Mouse (Mus musculus) CH12.LX (cell line): ENCODE results near the gene Nynrin. TPM values are rescaled to one million over a fixed set of nuclear protein-coding genes. Genes with fewer than 3 reads are reported as not detected.

Experiments used
- DNase-seq: peaks from one replicate; pipeline ENCODE4 v3.0.0-alpha.2; 2013; ENCODE audit errors: extremely low read depth
- H3K27ac ChIP-seq: 2 replicates; pipeline ENCODE4 v1.5.1; 2012; ENCODE audit warnings: low read depth, mild to moderate bottlenecking, control low read depth, moderate library complexity; ENCODE audit not compliant: insufficient read depth
- H3K27me3 ChIP-seq: replicated peaks from 2 replicates; pipeline ENCODE3; 2012; ENCODE audit warnings: inconsistent platforms
- H3K36me3 ChIP-seq, 2 experiments: replicated peaks in 1 of 2; 2 replicates each; pipeline versions ENCODE3 to v1.6.1; 2012; ENCODE audit warnings: inconsistent platforms in 1 of 2, low read length in 1 of 2, mild to moderate bottlenecking in 1 of 2, mixed read lengths in 1 of 2, moderate library complexity in 1 of 2; ENCODE audit not compliant: control insufficient read depth in 1 of 2, insufficient read depth in 1 of 2
- H3K4me1 ChIP-seq, 2 experiments: 2 replicates each; pipeline ENCODE4 v1.6.1; 2012; ENCODE audit warnings: inconsistent platforms in 1 of 2, moderate library complexity in 1 of 2; ENCODE audit not compliant: insufficient read depth in 2 of 2, control insufficient read depth in 1 of 2
- H3K4me2 ChIP-seq: 2 replicates; pipeline ENCODE4 v1.6.1; 2012; ENCODE audit warnings: low read depth, mild to moderate bottlenecking, control low read depth; ENCODE audit not compliant: poor library complexity, insufficient read depth, severe bottlenecking
- H3K4me3 ChIP-seq, 3 experiments: fragments of 150-350 bp in 1 of 3; sonication (generic) in 1 of 3; replicated peaks in 1 of 3; 2 replicates each; pipeline versions ENCODE3 to v1.5.1; 2011 to 2012; ENCODE audit warnings: low read depth in 2 of 3, low read length in 2 of 3, mild to moderate bottlenecking in 2 of 3, moderate library complexity in 2 of 3, control low read depth in 1 of 3, improper control_type of control experiment in 1 of 3, inconsistent platforms in 1 of 3, mixed read lengths in 1 of 3; ENCODE audit not compliant: poor library complexity in 1 of 3
- H3K79me2 ChIP-seq: replicated peaks from 2 replicates; pipeline ENCODE4 v1.6.1; 2012; ENCODE audit warnings: mild to moderate bottlenecking, moderate library complexity; ENCODE audit not compliant: control insufficient read depth, poor library complexity, insufficient read depth, severe bottlenecking; ENCODE audit errors: extremely low read depth
- H3K9ac ChIP-seq: 2 replicates; pipeline ENCODE4 v1.6.1; 2012; ENCODE audit warnings: low read depth, mild to moderate bottlenecking, control low read depth, moderate library complexity; ENCODE audit not compliant: insufficient read depth
- H3K9me3 ChIP-seq: replicated peaks from 2 replicates; pipeline ENCODE3; 2012; ENCODE audit warnings: low read length, inconsistent platforms, mixed read lengths
- BHLHE40 ChIP-seq: IDR thresholded peaks from 2 replicates; pipeline ENCODE4 v1.6.1; 2011; ENCODE audit warnings: mild to moderate bottlenecking, low read depth, low read length, improper control_type of control experiment
- CHD1 ChIP-seq: IDR thresholded peaks from 2 replicates; pipeline ENCODE4 v1.6.1; 2012; ENCODE audit warnings: low read depth, low read length, improper control_type of control experiment, inconsistent platforms
- CHD2 ChIP-seq: IDR thresholded peaks from 2 replicates; pipeline ENCODE4 v1.6.1; 2011; ENCODE audit warnings: low read length, improper control_type of control experiment
- CTCF ChIP-seq, 2 experiments: IDR thresholded peaks in 1 of 2; conservative IDR thresholded peaks in 1 of 2; 2 replicates each; pipeline ENCODE4 v1.5.1; 2011 to 2012; ENCODE audit warnings: low read depth in 2 of 2, low read length in 2 of 2, improper control_type of control experiment in 1 of 2, inconsistent platforms in 1 of 2, mild to moderate bottlenecking in 1 of 2, moderate library complexity in 1 of 2
- E2F4 ChIP-seq: IDR thresholded peaks from 2 replicates; pipeline ENCODE4 v1.6.1; 2011; ENCODE audit warnings: low read depth, low read length, improper control_type of control experiment; ENCODE audit not compliant: insufficient replicate concordance
- ELF1 ChIP-seq: IDR thresholded peaks from 2 replicates; pipeline ENCODE4 v1.6.1; 2014; ENCODE audit warnings: low read depth, mild to moderate bottlenecking, inconsistent platforms, low read length, improper control_type of control experiment
- EP300 ChIP-seq: IDR thresholded peaks from 2 replicates; pipeline ENCODE4 v1.6.1; 2011; ENCODE audit warnings: low read length, improper control_type of control experiment
- ETS1 ChIP-seq: conservative IDR thresholded peaks from 2 replicates; pipeline ENCODE4 v1.6.1; 2012; ENCODE audit warnings: low read depth, mild to moderate bottlenecking, inconsistent platforms, low read length, improper control_type of control experiment, moderate library complexity
- GABPA ChIP-seq: IDR thresholded peaks from 2 replicates; pipeline ENCODE4 v1.6.1; 2012; ENCODE audit warnings: low read depth, low read length, improper control_type of control experiment, inconsistent platforms; ENCODE audit not compliant: insufficient replicate concordance
- HCFC1 ChIP-seq: IDR thresholded peaks from 2 replicates; pipeline ENCODE4 v1.6.1; 2012; ENCODE audit warnings: low read depth, mild to moderate bottlenecking, inconsistent platforms, low read length, improper control_type of control experiment
- IRF4 ChIP-seq: IDR thresholded peaks from 2 replicates; pipeline ENCODE4 v1.6.1; 2014; ENCODE audit warnings: low read depth, mild to moderate bottlenecking, inconsistent platforms, low read length, improper control_type of control experiment
- JUN ChIP-seq: IDR thresholded peaks from 2 replicates; pipeline ENCODE4 v1.6.1; 2011; ENCODE audit warnings: low read depth, mild to moderate bottlenecking, low read length, improper control_type of control experiment, moderate library complexity; ENCODE audit not compliant: insufficient read depth
- JUND ChIP-seq: conservative IDR thresholded peaks from 2 replicates; pipeline ENCODE4 v1.6.1; 2011; ENCODE audit warnings: low read depth, low read length, improper control_type of control experiment
- KAT2A ChIP-seq: IDR thresholded peaks from 2 replicates; pipeline ENCODE4 v1.6.1; 2012; ENCODE audit warnings: low read length, improper control_type of control experiment, inconsistent platforms; ENCODE audit not compliant: insufficient replicate concordance
- MAFK ChIP-seq: IDR thresholded peaks from 2 replicates; pipeline ENCODE4 v1.6.1; 2011; ENCODE audit warnings: low read length, improper control_type of control experiment; ENCODE audit not compliant: insufficient replicate concordance
- MAX ChIP-seq: IDR thresholded peaks from 2 replicates; pipeline ENCODE4 v1.6.1; 2011; ENCODE audit warnings: low read length, improper control_type of control experiment
- MAZ ChIP-seq: IDR thresholded peaks from 2 replicates; pipeline ENCODE4 v1.6.1; 2012; ENCODE audit warnings: low read depth, mild to moderate bottlenecking, inconsistent platforms, low read length, improper control_type of control experiment, moderate library complexity
- MEF2A ChIP-seq: IDR thresholded peaks from 2 replicates; pipeline ENCODE4 v1.6.1; 2014; ENCODE audit warnings: low read depth, mild to moderate bottlenecking, inconsistent platforms, low read length, improper control_type of control experiment, borderline replicate concordance
- MXI1 ChIP-seq: IDR thresholded peaks from 2 replicates; pipeline ENCODE4 v1.6.1; 2011; ENCODE audit warnings: mild to moderate bottlenecking, low read depth, low read length, improper control_type of control experiment
- MYC ChIP-seq: IDR thresholded peaks from 2 replicates; pipeline ENCODE4 v1.6.1; 2011; ENCODE audit warnings: low read depth, mild to moderate bottlenecking, improper control_type of control experiment, low read length
- NELFE ChIP-seq: IDR thresholded peaks from 2 replicates; pipeline ENCODE4 v1.6.1; 2011; ENCODE audit warnings: low read depth, low read length, improper control_type of control experiment
- NRF1 ChIP-seq: IDR thresholded peaks from 2 replicates; pipeline ENCODE4 v1.6.1; 2014; ENCODE audit warnings: low read depth, mild to moderate bottlenecking, inconsistent platforms, low read length, improper control_type of control experiment, moderate library complexity
- PAX5 ChIP-seq: IDR thresholded peaks from 2 replicates; pipeline ENCODE4 v1.6.1; 2012; ENCODE audit warnings: low read length, inconsistent platforms, mixed read lengths
- POLR2A ChIP-seq: IDR thresholded peaks from 2 replicates; pipeline ENCODE4 v1.6.1; 2011; ENCODE audit warnings: low read depth, mild to moderate bottlenecking, improper control_type of control experiment, low read length
- POLR2AphosphoS2 ChIP-seq: IDR thresholded peaks from 2 replicates; pipeline ENCODE4 v1.6.1; 2011; ENCODE audit warnings: low read depth, low read length, improper control_type of control experiment
- RAD21 ChIP-seq: IDR thresholded peaks from 2 replicates; pipeline ENCODE4 v1.6.1; 2011; ENCODE audit warnings: low read depth, mild to moderate bottlenecking, low read length, improper control_type of control experiment, moderate library complexity
- RCOR1 ChIP-seq: conservative IDR thresholded peaks from 2 replicates; pipeline ENCODE4 v1.6.1; 2012; ENCODE audit warnings: low read depth, mild to moderate bottlenecking, inconsistent platforms, low read length, improper control_type of control experiment
- SIN3A ChIP-seq: IDR thresholded peaks from 2 replicates; pipeline ENCODE4 v1.6.1; 2012; ENCODE audit warnings: low read length, improper control_type of control experiment, inconsistent platforms
- SMC3 ChIP-seq: IDR thresholded peaks from 2 replicates; pipeline ENCODE4 v1.6.1; 2011; ENCODE audit warnings: low read depth, low read length, improper control_type of control experiment
- TBP ChIP-seq: conservative IDR thresholded peaks from 2 replicates; pipeline ENCODE4 v1.6.1; 2011; ENCODE audit warnings: low read depth, low read length, improper control_type of control experiment
- TCF12 ChIP-seq: IDR thresholded peaks from 2 replicates; pipeline ENCODE4 v1.6.1; 2014; ENCODE audit warnings: low read depth, mild to moderate bottlenecking, inconsistent platforms, low read length, improper control_type of control experiment
- UBTF ChIP-seq: IDR thresholded peaks from 2 replicates; pipeline ENCODE4 v1.6.1; 2012; ENCODE audit warnings: low read depth, mild to moderate bottlenecking, inconsistent platforms, low read length, improper control_type of control experiment, moderate library complexity
- USF1 ChIP-seq: IDR thresholded peaks from 2 replicates; pipeline ENCODE4 v1.6.1; 2014; ENCODE audit warnings: low read depth, mild to moderate bottlenecking, inconsistent platforms, low read length, improper control_type of control experiment
- USF2 ChIP-seq: conservative IDR thresholded peaks from 2 replicates; pipeline ENCODE4 v1.6.1; 2011; ENCODE audit warnings: low read depth, low read length, improper control_type of control experiment
- ZC3H11A ChIP-seq: IDR thresholded peaks from 2 replicates; pipeline ENCODE4 v1.6.1; 2012; ENCODE audit warnings: low read depth, mild to moderate bottlenecking, inconsistent platforms, low read length, improper control_type of control experiment
- ZKSCAN1 ChIP-seq: IDR thresholded peaks from 2 replicates; pipeline ENCODE4 v1.6.1; 2012; ENCODE audit warnings: low read depth, inconsistent platforms, low read length, improper control_type of control experiment, borderline replicate concordance
- ZMIZ1 ChIP-seq: IDR thresholded peaks from 2 replicates; pipeline ENCODE4 v1.6.1; 2012; ENCODE audit warnings: low read depth, mild to moderate bottlenecking, inconsistent platforms, low read length, improper control_type of control experiment
- ZNF384 ChIP-seq: IDR thresholded peaks from 2 replicates; pipeline ENCODE4 v1.6.1; 2012; ENCODE audit warnings: low read depth, low read length, improper control_type of control experiment, inconsistent platforms
- dilution Hi-C: fragments of 300-500 bp; cut with MboI; formaldehyde crosslinking; loops from 2 replicates; pipeline ENCODE4 v1.14.3; 2020; ENCODE audit warnings: low sequenced_read_pairs; ENCODE audit not compliant: extremely low pct_unique_long_range_greater_than_20kb, extremely low pct_ligation_motif_present
- in situ Hi-C: fragments of 300-500 bp; cut with MboI; formaldehyde crosslinking; loops from 3 replicates; pipeline ENCODE4 v1.14.3; 2019; ENCODE audit warnings: low sequenced_read_pairs, low pct_ligation_motif_present, low pct_unique_long_range_greater_than_20kb, mixed read lengths
- polyA plus RNA-seq: library from polyadenylated mRNA; unstranded; fragments of >175 nt; gene quantifications from 2 replicates; pipeline ENCODE4 v1.2.1, GENCODE M21; 2012; ENCODE audit warnings: low read depth; ENCODE audit not compliant: insufficient read length
- total RNA-seq, 2 experiments: library from RNA; depleted of rRNA; stranded (reverse); fragments of 300-350 nt in 1 of 2; fragments of >200 nt in 1 of 2; gene quantifications; 2 replicates each; pipeline ENCODE4 v1.2.3; 2012 to 2014

Nynrin gene
- total and polyA plus RNA-seq, 3 experiments, result under 0.01 to 0.10 TPM; not detected in 1

DNA sequence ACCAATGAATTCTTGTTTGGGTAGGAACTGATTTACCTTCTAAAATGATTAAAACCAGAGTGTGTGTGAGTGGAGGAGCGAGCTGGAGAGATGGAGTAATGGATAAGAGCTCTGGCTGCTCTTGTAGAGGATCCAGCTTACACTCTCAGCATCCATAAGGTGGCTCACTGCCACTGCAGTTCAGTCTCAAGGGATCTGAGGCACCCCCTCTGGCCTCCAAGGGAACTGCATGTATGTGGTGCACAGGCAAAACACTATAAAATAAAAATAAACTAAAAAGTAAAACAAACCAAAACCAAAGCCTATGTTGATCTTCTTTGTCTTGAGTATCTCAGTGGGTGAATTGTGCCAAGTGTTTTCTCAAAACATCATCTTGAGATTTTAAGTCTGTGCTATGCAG, 25.8 kb downstream of the Nynrin start:
- Histone ChIP-seq H3K4me2 (no peak overlapping the region), H3K36me3 (no peaks in the 10 kb centered on the region), H3K79me2 (no peaks in the 10 kb centered on the region), H3K9ac (no peak overlapping the region), H3K27me3 (peaks cover 9% of the 10 kb centered on the region), H3K27ac (no peak overlapping the region), H3K4me1 (peaks cover 26 to 49% of the 10 kb centered on the region in 2 experiments), H3K9me3 (no peaks in the 10 kb centered on the region), H3K4me3 (no peak overlapping the region)
- no peak for TF ChIP-seq SIN3A
- TF ChIP-seq MYC, result no peak
- no peak for TF ChIP-seq MAZ
- TF ChIP-seq UBTF, result no peak
- no peak for TF ChIP-seq JUN
- TF ChIP-seq MEF2A, result no peak
- no peak for TF ChIP-seq USF2
- no peak for TF ChIP-seq ELF1
- TF ChIP-seq TCF12, result no peak
- no peak for TF ChIP-seq IRF4
- no peak for TF ChIP-seq MAX
- no peak for TF ChIP-seq RCOR1
- no peak for TF ChIP-seq TBP
- TF ChIP-seq CHD2, result no peak
- TF ChIP-seq EP300, result no peak
- peak; percentile 84 for TF ChIP-seq SMC3
- TF ChIP-seq ZMIZ1, result no peak
- TF ChIP-seq MXI1, result 0 out of 2 replicates have a peak, but pooled peaks have one; percentile 12
- 0 out of 2 replicates have a peak, but pooled peaks have one; percentile 5 for TF ChIP-seq ETS1
- TF ChIP-seq NELFE, result peak; percentile 72; the same call in 1 of the 2 replicates
- TF ChIP-seq JUND, result no peak
- no peak for TF ChIP-seq POLR2A
- TF ChIP-seq GABPA, result no peak
- TF ChIP-seq ZC3H11A, result no peak
- TF ChIP-seq ZKSCAN1, result peak; percentile 91; the same call in 1 of the 2 replicates
- TF ChIP-seq CHD1, result no peak
- TF ChIP-seq BHLHE40, result no peak
- TF ChIP-seq POLR2AphosphoS2, result no peak
- no peak for TF ChIP-seq MAFK
- no peak for TF ChIP-seq NRF1
- peak; percentile 81 for TF ChIP-seq RAD21
- TF ChIP-seq ZNF384, result no peak
- no peak for TF ChIP-seq KAT2A
- no peak for TF ChIP-seq PAX5
- no peak for TF ChIP-seq USF1
- no peak for TF ChIP-seq HCFC1
- no peak for TF ChIP-seq E2F4
- peak; percentile 69 to 100; a peak in 3 of 4 replicates for TF ChIP-seq CTCF (conservative IDR thresholded peaks at IDR 0.05 in 1 of 2, IDR thresholded peaks at IDR 0.05 in 1 of 2; ENCODE audit: low read depth in 2 of 2, low read length in 2 of 2)
- dilution Hi-C loops (no loop called here), in situ Hi-C loops (no loop called here)
- peak; percentile 77 for DNase-seq
